Mouse (Mus musculus): Measurements from ENCODE around the gene Prepl. TPM values are rescaled to one million over a fixed set of nuclear protein-coding genes. Genes with fewer than 3 reads are reported as not detected.

Gene Prepl
- total RNA-seq, 4 experiments from 2014 or later: 103 to 130 (median 122) TPM

DNA sequence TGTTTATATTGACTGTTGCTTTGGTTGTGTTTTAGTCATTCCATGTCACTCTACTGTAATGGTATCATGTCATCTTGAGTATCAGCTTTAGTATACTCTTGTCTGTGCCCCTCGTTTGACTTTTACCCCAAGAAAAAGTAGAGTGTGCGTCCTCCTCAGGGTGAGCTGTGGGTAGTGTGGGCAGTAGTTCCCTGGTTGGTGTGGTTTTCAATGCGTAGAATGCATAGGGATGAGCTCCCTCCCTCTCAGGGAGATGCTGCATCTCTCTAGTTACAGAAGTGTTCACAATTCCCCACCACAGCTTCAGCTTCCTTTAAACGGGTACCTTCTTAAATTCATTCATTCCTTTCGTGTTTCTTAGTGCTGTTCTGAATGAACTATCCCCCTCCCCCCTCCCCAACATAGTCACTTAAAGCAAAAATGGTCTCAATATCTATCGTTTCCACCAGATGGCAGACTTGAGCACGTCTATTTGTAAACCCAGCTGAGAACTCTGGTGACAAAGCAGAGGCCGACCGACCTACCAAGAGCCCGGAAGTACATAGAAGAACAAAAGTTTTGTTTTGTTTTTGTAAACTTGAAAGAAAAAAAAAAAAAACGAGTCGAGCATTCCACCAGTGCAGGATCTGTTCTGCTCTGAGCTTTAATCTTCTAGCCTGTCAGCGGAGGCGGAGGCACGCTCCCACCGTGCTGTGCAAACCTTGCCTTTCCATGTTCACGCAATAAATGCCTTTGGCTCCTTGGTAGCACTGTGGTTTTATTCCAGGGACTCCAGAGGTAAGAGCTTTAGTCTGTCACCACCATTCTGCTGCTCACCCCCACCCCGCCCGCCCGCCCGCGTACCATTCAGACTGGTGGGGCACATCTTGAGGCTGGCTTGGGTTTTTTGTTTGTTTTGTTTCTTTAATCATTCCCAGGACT lies 66.5 kb downstream of the Prepl start:
- peak; percentile 31 for DNase-seq (ENCODE audit: low spot score)

DNA sequence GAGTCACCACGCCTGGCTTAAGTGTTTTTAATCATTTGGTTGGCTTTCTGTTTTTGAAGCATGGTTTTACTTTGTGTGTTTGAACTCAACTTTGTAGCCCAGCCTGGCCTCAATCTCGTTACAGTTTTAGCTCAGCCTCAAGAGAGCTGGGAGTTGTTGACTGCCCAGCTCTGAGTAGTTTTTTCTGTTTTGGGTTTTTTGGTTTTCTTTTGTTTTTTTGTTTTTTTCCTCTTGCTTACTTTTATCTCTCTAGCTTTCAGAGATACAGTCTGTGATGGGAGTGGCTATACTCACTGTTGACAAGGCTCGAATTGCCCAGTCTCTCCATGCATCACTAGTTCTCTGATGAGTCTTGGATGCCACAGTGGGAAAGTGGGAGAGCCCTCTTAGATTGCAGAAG lies 69.7 kb downstream of the Prepl start:
- no peak for DNase-seq (ENCODE audit: low spot score)

DNA sequence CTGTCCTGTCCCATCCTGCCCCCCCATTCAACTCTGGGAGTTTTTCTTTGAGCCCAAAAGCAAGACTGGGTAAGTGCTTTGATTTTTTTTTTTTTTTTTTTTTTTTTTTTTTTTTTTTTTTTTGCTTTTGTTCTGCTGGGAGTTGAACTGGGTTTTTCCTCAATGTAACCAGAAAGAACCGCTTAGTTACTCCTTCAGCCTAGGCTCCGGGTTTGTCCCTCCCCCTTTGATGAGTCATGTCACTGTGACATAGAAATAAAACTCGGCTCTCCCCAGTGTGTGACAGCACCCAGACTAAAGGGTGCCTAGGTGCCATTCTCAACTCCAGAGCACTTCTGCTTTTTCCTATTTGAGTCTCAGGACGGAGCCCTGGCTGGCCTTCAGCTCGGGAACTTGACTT lies 71.2 kb downstream of the Prepl start:
- no peak for DNase-seq (ENCODE audit: low spot score)

DNA sequence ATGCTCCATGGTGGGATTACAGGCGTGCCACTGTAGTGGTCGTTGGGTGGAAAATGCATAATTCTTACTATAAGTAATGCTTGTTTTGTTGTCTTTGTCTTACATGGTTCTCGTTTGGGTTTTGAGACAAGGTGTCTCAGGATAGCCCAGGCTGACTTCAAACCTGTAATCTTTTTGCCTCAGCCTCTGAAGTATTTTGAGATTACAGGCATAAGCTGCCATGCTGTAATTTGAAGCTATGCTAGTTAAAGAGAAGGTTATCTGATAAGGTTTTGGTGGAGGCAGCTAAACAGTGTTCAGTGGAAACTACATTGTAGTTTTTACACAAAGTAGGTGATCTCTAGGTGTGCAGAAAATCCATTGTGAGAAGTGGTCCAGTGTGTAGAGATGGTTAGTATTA lies 71.7 kb downstream of the Prepl start:
- DNase-seq (ENCODE audit: low spot score): no peak

DNA sequence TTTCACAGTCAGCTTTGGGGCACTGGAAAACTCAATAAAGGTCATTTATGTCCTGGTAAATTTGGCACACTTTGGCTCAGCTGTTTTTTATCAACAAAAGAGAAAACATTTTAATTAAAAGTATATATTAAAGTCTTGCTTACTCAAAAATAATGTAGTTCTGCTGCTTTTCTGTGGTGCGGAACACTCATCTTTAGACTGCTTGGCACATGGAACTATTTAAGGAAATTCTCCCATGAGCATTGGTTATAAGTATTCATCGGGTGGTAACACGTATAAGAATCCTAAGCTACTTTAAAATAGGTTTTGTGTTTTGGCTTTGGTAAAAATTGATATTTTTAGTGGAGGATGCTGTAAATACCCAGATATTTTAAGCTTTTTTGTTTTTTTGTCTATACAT lies 75.4 kb downstream of the Prepl start:
- DNase-seq (ENCODE audit: low spot score): no peak

DNA sequence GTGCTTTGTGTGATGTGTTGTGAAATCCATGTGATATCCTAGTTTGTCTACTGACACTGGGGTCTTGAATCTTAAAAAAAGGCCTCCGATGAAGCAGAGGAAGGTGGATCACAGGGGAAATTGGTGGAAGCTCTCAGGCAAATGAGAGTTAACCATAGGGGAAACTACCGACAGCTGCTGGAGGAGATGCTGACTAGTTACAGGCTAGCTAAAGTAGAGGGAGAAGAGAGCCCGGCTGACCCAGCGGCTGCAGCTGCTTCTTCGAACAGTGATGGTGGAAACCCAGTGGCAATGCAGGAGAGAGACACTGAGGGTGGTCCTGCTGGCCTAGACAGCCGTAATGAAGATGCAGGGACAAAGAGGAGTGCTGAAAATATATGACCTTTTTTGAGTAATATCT lies 76.6 kb downstream of the Prepl start:
- no peak for DNase-seq (ENCODE audit: low spot score)

Other genes starting within 250 kb of the Prepl start
- 100 to 1,000 TPM; 114 to 144 (median 130) TPM for gene Ppm1b, start 133.5 kb downstream of the Prepl start, total RNA-seq (2022)
- gene Slc3a1, start 61.9 kb downstream of the Prepl start, total RNA-seq (2022): under 1 TPM in 3 of 4 experiments, not detected in 1; 0.12 to 0.31 (median 0.14) TPM
- gene Camkmt, start 311 bp upstream of the Prepl start, total RNA-seq (2022): 1 to 10 TPM; 2.8 to 4.1 (median 3.2) TPM